Mouse (Mus musculus) heart, adult 2 months (tissue): ENCODE measurements around the gene Magi3.

Experiments used
- EP300 ChIP-seq: fragments of 200-500 bp; IDR thresholded peaks from 2 replicates; pipeline ENCODE4 v1.6.1; 2011; ENCODE audit warnings: low read depth, low read length, control low read depth; ENCODE audit not compliant: insufficient read depth
- POLR2A ChIP-seq: fragments of 200-500 bp; IDR thresholded peaks from 2 replicates; pipeline ENCODE4 v1.6.1; 2011; ENCODE audit warnings: mild to moderate bottlenecking, low read depth, low read length, control low read depth; ENCODE audit not compliant: insufficient read depth

- TF ChIP-seq EP300 (no peak), POLR2A (no peak)
Measured at GRCm38 (mm10) chr3:104138953-104139450, 81.2 kb downstream of the Magi3 start.
